Mouse (Mus musculus): Measurements from ENCODE around the gene Arhgap32. TPM values are rescaled to one million over a fixed set of nuclear protein-coding genes. Genes with fewer than 3 reads are reported as not detected.

The Arhgap32 gene
- total and polyA plus RNA-seq, 3 experiments: 0.06 to 0.15 TPM; not detected in 1

- no peaks in the 10 kb centered on the region for H3K4me1 ChIP-seq (ENCODE audit: control insufficient read depth in 1 of 2, insufficient read depth in 2 of 2, low read length in 2 of 2)
- no peak for TF ChIP-seq ELF1 (IDR thresholded peaks at IDR 0.05; ENCODE audit: low read depth, low read length)
- TF ChIP-seq POLR2AphosphoS2 (IDR thresholded peaks at IDR 0.05; ENCODE audit: low read length): no peak
- no peak for TF ChIP-seq USF2 (IDR thresholded peaks at IDR 0.05; ENCODE audit: borderline replicate concordance in 1 of 2, insufficient read depth in 1 of 2, low read depth in 1 of 2, low read length in 2 of 2)
- no peak for TF ChIP-seq UBTF (IDR thresholded peaks at IDR 0.05; ENCODE audit: borderline replicate concordance, insufficient read depth, low read depth, low read length)
- no peak for TF ChIP-seq JUND (IDR thresholded peaks at IDR 0.05; ENCODE audit: low read depth, low read length)
- no peak for TF ChIP-seq ZNF384 (IDR thresholded peaks at IDR 0.05; ENCODE audit: low read depth, low read length)
- TF ChIP-seq TBP (IDR thresholded peaks at IDR 0.05; ENCODE audit: low read depth, low read length): no peak
- no peak for TF ChIP-seq CHD1 (IDR thresholded peaks at IDR 0.05; ENCODE audit: low read depth, low read length)
- no peak for TF ChIP-seq MYC (IDR thresholded peaks at IDR 0.05; ENCODE audit: low read depth, low read length)
- no peak for TF ChIP-seq TAL1 (IDR thresholded peaks at IDR 0.05; ENCODE audit: low read length)
- TF ChIP-seq MEF2A (IDR thresholded peaks at IDR 0.05; ENCODE audit: extremely low read depth, insufficient replicate concordance, low read depth, low read length, poor library complexity, severe bottlenecking): no peak
- TF ChIP-seq CTCF (IDR thresholded peaks at IDR 0.05 in 2 of 3, conservative IDR thresholded peaks at IDR 0.05 in 1 of 3; ENCODE audit: control insufficient read depth in 1 of 3, insufficient read depth in 1 of 3, low read depth in 2 of 3, low read length in 3 of 3, poor library complexity in 1 of 3, severe bottlenecking in 1 of 3): no peak
- no peak for TF ChIP-seq BHLHE40 (IDR thresholded peaks at IDR 0.05; ENCODE audit: borderline replicate concordance, low read depth, low read length)
- no peak for TF ChIP-seq SMC3 (IDR thresholded peaks at IDR 0.05; ENCODE audit: low read depth, low read length)
- TF ChIP-seq ZC3H11A (IDR thresholded peaks at IDR 0.05; ENCODE audit: low read depth, low read length): no peak
- TF ChIP-seq POLR2AphosphoS5 (IDR thresholded peaks at IDR 0.05; ENCODE audit: borderline replicate concordance, low read depth, low read length): no peak
- TF ChIP-seq GATA1 (IDR thresholded peaks at IDR 0.05; ENCODE audit: low read depth, low read length): no peak
- H3K27ac ChIP-seq (ENCODE audit: control insufficient read depth, low read depth, low read length): no peak overlapping the region
- no peaks in the 10 kb centered on the region for H3K79me2 ChIP-seq (ENCODE audit: control insufficient read depth, insufficient read depth, low read length, poor library complexity)
- H3K36me3 ChIP-seq (ENCODE audit: control insufficient read depth in 1 of 2, insufficient read depth in 2 of 2, low read length in 2 of 2): no peaks in the 10 kb centered on the region
- H3K4me3 ChIP-seq (ENCODE audit: control insufficient read depth in 1 of 2, insufficient read depth in 1 of 2, low read depth in 2 of 2, low read length in 2 of 2): no peak overlapping the region
- DNase-seq (ENCODE audit: low read depth, low spot score): no peak
- H3K9ac ChIP-seq (ENCODE audit: control insufficient read depth, low read depth, low read length, poor library complexity, severe bottlenecking): no peak overlapping the region
- H3K9me3 ChIP-seq (replicated peaks; ENCODE audit: insufficient read depth, low read length): no peaks in the 10 kb centered on the region
- H3K27me3 ChIP-seq (ENCODE audit: control insufficient read depth in 1 of 2, insufficient read depth in 2 of 2, low read length in 2 of 2): peaks cover 2 to 3% of the 10 kb centered on the region in 2 experiments; a peak in 2 of 4 replicates
Observed at GRCm38 (mm10) chr9:32192295-32193073, 76.5 kb downstream of the Arhgap32 start.

DNA sequence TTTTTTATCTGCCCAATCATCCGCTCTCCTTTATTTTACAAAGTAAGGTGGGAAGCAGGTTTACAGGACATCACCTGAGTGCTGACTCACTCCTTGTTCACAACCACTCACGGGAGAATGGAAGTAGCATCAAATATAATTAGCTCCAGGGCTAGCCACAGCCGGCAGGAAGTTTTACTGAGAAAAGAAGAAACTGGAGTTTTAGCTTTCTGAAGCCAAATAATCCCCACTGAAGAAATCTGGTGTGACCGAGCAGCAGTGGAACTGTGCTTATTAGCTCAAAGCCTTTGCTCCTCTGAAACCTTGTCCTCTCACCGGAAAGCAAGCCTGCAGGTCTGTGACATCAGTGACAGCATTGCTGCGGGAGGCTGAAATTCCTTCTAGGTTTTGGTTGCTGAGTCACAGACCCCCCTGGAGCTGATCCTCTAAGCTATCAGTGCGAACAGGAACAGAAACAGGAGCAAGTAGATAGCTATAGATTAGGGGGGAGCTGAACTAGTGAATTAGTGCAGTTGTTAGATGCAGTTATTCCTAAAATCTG, 88.6 kb downstream of the Arhgap32 start:
- no peak overlapping the region for H3K9ac ChIP-seq (ENCODE audit: control insufficient read depth, low read depth, low read length, poor library complexity, severe bottlenecking)

More for the DNA sequence above, 88.6 kb downstream of the Arhgap32 start:
- H3K4me1 ChIP-seq (ENCODE audit: control insufficient read depth in 1 of 2, insufficient read depth in 2 of 2, low read length in 2 of 2): no peaks in the 10 kb centered on the region
- no peaks in the 10 kb centered on the region for H3K36me3 ChIP-seq (ENCODE audit: control insufficient read depth in 1 of 2, insufficient read depth in 2 of 2, low read length in 2 of 2)
- TF ChIP-seq MAFK (IDR thresholded peaks at IDR 0.05; ENCODE audit: borderline replicate concordance, low read depth, low read length): no peak
- TF ChIP-seq ZC3H11A (IDR thresholded peaks at IDR 0.05; ENCODE audit: low read depth, low read length): no peak
- no peak for TF ChIP-seq ZMIZ1 (IDR thresholded peaks at IDR 0.05; ENCODE audit: low read depth, low read length)
- no peak for TF ChIP-seq CHD1 (IDR thresholded peaks at IDR 0.05; ENCODE audit: low read depth, low read length)
- no peak for TF ChIP-seq CTCF (IDR thresholded peaks at IDR 0.05 in 2 of 3, conservative IDR thresholded peaks at IDR 0.05 in 1 of 3; ENCODE audit: control insufficient read depth in 1 of 3, insufficient read depth in 1 of 3, low read depth in 2 of 3, low read length in 3 of 3, poor library complexity in 1 of 3, severe bottlenecking in 1 of 3)
- no peak for TF ChIP-seq E2F4 (IDR thresholded peaks at IDR 0.05; ENCODE audit: borderline replicate concordance, low read depth, low read length)
- no peak for TF ChIP-seq NELFE (IDR thresholded peaks at IDR 0.05; ENCODE audit: low read depth, low read length)
- H3K27ac ChIP-seq (ENCODE audit: control insufficient read depth, low read depth, low read length): no peak overlapping the region
- no peaks in the 10 kb centered on the region for H3K79me2 ChIP-seq (ENCODE audit: control insufficient read depth, insufficient read depth, low read length, poor library complexity)
- DNase-seq (ENCODE audit: low read depth, low spot score): no peak
- H3K9me3 ChIP-seq (replicated peaks; ENCODE audit: insufficient read depth, low read length): no peaks in the 10 kb centered on the region
- H3K27me3 ChIP-seq (ENCODE audit: control insufficient read depth in 1 of 2, insufficient read depth in 2 of 2, low read length in 2 of 2): peaks cover 0 to 2% of the 10 kb centered on the region in 2 experiments; a peak in 2 of 4 replicates
- H3K4me3 ChIP-seq (ENCODE audit: control insufficient read depth in 1 of 2, insufficient read depth in 1 of 2, low read depth in 2 of 2, low read length in 2 of 2): no peak overlapping the region
